Mouse (Mus musculus) ES-E14 (cell line): ENCODE data around the gene Cmtm6.

ENCODE experiments used
- HCFC1 ChIP-seq: IDR thresholded peaks from 2 replicates; pipeline ENCODE4 v1.6.1; 2012; ENCODE audit warnings: low read length, inconsistent platforms, borderline replicate concordance; ENCODE audit not compliant: insufficient read depth
- MAFK ChIP-seq: IDR thresholded peaks from 2 replicates; pipeline ENCODE4 v1.6.1; 2014; ENCODE audit warnings: mild to moderate bottlenecking, low read depth, low read length, inconsistent platforms; ENCODE audit not compliant: insufficient read depth
- ZC3H11A ChIP-seq: IDR thresholded peaks from 2 replicates; pipeline ENCODE4 v1.6.1; 2012; ENCODE audit warnings: low read depth, mild to moderate bottlenecking, inconsistent platforms, low read length, borderline replicate concordance
- ZNF384 ChIP-seq: IDR thresholded peaks from 2 replicates; pipeline ENCODE4 v1.6.1; 2012; ENCODE audit warnings: low read depth, low read length, inconsistent platforms

DNA sequence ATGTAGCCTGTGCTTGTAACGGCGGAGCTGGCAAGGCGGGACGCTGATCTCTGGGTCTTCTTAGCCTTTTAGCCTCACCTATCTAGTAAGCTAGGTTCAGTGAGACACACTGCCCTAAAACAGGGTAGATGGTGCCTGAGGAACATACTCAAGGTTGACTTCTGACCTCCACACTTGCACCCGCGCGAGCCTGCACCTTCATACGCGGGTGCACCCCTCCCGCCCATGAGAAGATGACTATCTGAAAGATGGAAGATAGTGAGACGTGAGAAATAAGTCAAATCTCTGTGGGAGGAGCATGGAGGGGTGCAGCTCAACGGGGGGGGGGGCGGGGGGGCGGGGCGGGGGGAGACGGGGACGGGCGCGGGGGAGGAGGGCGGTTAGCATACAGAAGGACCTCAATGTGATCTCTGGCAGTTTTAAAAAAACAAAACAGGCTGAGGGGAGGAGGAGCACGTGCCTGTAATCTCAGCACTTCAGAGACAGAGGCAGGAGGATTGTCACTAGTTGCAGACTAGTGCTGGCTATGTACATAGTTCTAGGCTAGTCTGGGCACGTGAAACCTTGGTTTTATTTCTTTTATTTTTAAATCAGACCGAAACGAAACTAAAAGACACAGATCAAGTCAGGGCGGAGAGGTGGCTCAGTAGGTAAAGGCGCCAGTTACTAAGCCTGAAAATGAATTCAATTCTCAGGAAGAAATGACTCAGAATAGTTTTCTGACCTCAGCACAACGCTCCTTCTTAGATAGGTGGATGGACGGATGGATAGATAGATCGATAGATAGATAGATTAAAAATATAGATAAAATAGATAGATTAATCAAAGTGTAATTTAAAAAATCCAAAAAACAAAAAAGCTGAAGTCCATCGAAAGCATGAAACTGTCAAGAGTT lies 758 bp upstream of the Cmtm6 start:
- TF ChIP-seq ZC3H11A (no peak), ZNF384 (no peak), MAFK (no peak), HCFC1 (no peak)
